Mouse (Mus musculus) retina, postnatal 7 days (tissue): ENCODE measurements at regions not wholly inside any gene's neighbourhood (a gene's known extent, or its start where the extent isn't known, plus 50 kb on each side); places are given as distances from the start of the nearest gene placed in this dataset.

ENCODE experiments used
- DNase-seq: peaks from one replicate; pipeline ENCODE4 v3.0.0-alpha.2; 2012; ENCODE audit warnings: low read depth, low spot score

DNA sequence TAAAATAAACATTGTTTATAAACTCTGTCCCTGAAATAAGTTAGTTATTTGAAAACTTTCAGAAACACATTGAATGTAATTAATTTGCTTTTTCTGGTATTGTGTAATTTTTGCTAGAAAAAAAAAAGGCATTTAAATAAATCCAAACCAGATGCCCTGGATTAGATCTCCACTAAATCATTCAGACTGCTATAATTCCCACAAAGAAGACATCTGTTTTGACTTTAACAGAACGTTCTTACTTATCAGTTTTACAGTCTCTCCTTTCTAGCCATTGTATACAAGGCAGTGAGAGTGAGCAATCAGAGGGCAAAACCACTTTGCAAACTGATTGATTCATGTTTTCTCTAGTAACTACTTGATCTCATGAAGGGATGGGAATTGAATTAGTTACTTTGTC, 478.8 kb downstream of the Slitrk6 start:
- no peak for DNase-seq

DNA sequence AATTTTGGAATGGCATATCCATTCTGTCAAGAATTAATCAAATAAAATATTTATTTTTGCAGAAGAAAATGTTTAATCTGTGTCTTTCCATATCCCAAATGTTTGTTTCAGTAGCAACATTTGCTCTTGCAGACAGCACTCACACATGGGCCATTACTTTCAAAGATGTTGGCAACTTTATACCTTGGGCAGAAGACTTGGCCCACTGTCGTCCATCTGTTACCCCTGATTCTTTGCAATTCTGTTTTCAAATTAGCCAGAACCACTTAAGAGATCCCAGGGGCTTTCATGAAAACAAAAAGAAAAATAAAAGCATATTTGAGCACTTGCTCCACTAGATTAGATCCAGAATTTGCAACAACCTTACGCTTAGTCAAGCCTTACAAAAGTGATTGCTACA, 483.7 kb downstream of the Slitrk6 start:
- DNase-seq: no peak

DNA sequence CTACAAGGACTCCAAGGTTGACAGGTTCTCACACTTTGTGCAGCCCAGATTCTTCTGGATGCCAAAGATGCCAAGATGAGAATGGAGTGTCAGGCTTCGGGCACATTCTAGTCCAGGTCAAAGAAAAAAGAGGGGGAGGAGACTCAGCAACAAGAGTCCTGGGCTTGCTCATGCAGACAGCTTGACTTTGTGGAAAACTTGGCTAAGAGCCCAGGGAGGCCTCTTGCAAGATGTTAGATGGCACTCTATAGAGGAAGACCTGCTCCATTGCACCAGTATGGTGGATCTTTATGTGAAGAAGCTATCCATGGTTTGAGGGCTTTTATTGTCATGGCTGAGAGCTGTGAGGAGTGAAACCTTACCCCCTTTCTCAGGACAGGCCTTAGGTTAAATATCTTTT, 510.5 kb downstream of the Slitrk6 start:
- no peak for DNase-seq

GRCm38 (mm10) chr14:110243549-110243948, 511.4 kb downstream of the Slitrk6 start:
- DNase-seq: no peak

DNA sequence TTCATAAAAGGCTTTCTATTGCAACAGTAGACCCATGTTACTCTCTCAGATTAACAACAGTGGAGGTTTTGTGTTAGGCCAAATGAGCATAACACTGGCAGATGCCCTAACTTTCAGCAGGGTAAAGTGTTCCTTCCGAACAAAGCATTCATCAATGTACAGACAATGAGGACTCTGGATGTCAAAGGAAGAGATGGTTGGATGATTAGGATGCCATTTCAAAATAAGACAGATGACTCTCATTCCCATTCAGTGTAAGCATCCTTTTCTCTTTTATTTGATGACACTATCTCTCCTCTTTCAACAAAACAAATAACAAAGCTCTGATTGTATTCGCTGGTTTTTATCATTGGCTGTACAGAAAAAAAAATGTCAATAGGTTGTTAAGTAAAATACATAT, 516.1 kb downstream of the Slitrk6 start:
- no peak for DNase-seq

DNA sequence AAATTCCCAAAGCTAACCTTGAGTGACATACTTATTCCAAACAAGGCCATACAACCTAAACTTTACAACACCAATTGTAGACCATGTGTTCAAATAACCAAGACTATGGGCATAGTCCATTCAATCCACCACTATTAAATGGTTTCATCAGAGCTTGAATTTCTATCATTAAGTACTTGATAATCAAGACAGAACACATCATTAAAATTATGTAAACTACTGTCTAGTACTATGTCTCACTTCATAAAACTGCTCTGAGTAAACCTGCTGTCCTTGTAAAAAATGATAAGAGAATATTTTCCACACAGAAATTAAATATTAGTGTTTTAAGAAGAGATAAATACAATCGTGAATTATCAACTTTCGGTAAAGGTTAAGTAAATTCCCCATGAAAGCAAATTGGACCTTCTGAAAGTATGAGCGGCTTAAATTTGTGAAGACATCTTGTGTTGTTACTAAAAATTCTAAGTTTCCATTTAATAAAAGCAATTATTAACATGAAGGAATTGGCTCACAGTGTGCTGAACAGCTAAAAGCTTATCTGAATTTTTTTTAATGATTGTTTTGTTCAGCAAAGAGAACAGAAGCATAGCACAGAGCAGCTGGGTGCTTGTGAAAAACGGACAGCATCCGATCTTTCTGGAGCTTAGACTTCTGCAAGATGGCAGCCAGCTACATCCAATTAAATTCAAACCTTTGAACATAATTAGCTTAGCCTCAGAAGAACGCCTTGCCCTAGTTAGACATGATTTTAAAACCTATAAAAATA, 530.1 kb downstream of the Slitrk6 start:
- no peak for DNase-seq

DNA sequence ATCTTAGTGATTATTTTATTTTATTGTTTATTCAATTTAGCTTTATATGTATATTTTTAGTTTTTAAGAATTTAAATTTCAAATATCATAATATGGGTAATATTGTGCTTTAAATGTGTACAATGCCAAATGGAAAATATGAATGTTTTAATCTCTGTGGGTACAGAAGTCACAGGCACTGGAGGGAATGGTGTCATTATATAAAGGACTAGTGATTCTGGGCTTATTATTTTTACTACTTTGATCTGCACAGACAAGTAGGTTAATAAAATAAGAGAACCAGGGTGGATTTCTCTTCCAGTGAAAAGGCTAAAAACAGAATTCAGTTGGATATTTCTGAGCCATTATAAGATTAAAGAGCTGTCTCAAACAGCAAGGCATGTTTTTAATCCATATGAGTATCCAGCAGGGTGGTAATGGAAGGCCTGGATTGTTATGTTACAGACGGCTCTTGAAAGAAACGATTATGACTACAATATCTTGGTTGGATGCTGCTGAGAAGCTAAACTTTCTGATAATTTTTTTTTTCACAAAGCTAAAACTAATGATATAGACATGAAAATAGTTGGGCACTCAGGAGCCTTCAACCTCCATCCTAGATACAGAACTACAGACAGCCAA, 563.9 kb downstream of the Slitrk6 start:
- DNase-seq: no peak

- DNase-seq: no peak
These were observed 564.5 kb downstream of the Slitrk6 start for GRCm38 (mm10) chr14:110190471-110190870.

DNA sequence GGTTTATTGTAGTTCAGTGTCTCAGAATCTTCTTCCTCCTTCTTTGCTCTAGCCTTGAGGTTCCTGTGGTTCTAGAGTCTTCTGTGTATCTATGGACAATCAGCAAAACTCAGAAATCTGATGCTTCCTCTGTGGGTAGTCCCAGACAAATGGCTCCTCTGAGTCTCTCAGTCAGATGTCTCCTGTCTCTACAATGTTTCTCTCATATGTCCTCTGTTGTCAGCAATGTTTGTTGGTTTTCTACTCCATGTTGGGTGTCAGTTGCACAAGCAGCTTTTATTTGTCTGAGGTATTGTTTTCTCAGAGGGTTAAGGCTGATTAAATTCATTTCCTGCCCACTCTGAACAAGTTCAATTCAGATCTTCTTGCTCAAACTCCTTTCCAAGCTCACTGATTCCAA, 575.8 kb downstream of the Slitrk6 start:
- DNase-seq: no peak

GRCm38 (mm10) chr14:110171162-110172117, 583.5 kb downstream of the Slitrk6 start:
- no peak for DNase-seq

DNA sequence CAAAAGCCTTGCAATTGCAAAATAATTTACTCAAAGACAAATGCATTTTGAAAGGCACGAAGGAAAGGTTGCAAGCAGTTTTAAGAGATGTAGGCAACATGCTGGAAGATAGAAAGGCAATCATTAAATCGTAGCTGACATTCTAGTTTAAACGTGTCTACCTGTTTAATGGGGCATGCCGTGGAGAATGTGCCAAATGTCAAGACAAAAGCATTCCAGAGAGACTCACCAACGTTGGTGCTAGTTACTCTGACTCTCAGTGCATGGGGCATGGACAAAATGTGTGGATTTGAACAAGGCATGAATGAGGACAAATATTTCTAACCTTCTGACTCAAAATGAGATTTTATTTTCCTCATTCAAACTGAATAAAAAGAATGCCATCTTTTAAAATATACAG, 586.3 kb downstream of the Slitrk6 start:
- DNase-seq: no peak

DNA sequence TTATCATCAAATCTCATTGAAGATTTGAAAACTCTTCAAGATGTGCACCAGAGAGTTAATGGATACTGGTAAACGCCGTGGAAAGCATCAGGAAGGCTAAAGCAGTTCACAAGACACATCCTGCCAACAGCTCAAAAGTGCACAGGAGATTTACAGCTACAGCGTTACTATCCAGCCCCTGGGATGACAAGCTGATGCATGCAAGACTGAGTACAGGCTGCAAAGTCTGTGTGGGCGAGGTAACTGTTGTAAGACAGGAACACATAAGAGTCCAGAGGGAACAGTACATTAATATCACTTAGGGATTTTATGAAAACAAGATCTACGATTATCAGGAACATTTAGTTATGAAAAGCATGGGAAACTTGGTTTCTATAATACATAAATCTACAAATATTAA, 626.7 kb downstream of the Slitrk6 start:
- DNase-seq: no peak

DNA sequence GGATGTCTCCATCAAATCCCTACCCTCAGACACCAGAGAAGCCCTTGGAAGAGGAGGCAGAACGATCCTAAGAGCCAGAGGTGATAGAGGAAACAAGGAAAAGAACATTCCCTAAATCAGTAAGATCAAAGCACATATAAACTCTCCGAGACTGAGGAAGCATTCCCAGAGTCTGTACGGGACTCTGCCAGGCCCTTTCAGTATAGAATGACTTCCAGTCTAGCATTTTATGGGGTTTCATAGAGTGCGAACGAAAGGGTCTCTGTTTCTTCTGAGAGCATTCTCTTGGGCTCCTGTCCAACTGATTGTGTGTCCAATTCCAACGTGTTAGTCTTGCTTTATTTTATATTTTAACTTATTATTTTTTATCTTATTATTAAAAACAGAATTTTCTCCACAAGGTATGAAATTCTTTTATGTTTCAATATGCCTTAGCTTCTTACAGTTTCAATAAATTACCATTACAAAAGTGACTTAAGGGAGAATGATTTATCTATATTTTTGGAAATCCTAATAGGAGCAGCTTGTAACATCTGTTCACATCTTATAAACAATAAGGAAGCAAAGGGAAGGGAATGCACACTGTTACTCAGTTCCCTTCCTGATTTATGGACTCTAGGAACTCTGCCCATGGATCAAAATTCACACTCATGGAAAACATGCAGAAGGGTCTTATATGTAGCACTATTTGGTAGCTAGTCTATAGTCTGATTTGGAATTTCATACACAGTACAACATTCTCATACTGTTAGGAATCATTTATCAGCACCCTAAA, 628.8 kb downstream of the Slitrk6 start:
- DNase-seq: no peak

- no peak for DNase-seq
These were observed 632.2 kb downstream of the Slitrk6 start for GRCm38 (mm10) chr14:110122710-110123109.

DNA sequence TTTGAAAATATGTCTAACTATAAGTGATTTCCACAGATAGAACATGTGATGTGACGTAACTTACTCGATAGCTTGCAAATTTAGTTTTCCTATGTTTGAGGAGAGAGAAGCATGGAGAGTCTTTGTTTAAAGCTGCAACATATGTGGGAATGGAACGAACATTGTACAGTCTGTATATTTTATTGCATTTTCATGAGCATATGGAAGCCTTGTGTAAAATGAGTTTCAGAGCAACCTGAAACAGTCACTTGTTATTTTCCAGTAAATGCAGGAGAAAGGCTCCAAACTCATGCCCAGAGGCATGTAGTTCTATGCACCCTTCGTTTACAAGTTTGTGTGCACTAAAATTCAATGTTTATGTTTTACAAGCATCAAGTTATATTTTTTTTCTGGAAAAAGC, 639.4 kb downstream of the Slitrk6 start:
- DNase-seq: no peak

- no peak for DNase-seq
These were observed 654.1 kb downstream of the Slitrk6 start for GRCm38 (mm10) chr14:110100852-110101251.

GRCm38 (mm10) chr14:110078351-110078750, 676.6 kb downstream of the Slitrk6 start:
- DNase-seq: no peak

DNA sequence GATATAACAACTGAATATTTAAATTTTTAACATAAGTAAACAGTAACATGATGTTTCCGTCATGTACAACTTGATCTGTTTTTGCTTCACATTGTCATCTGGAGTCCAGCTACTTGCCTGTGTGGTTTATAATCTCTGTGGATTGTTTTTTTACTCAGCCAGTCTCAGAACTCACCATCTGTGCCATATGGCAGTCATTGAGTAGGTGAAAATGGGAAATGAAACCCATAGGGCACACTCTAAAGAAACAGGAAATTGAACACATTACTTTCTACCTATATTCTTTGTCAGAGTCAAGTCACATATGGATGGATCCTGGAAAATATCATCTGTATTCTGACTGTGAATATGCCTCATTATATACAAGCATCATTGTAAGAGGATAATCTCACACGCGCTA, 707.2 kb downstream of the Slitrk6 start:
- no peak for DNase-seq

- DNase-seq: no peak
These were observed 711.7 kb downstream of the Slitrk6 start for GRCm38 (mm10) chr14:110043211-110043610.

DNA sequence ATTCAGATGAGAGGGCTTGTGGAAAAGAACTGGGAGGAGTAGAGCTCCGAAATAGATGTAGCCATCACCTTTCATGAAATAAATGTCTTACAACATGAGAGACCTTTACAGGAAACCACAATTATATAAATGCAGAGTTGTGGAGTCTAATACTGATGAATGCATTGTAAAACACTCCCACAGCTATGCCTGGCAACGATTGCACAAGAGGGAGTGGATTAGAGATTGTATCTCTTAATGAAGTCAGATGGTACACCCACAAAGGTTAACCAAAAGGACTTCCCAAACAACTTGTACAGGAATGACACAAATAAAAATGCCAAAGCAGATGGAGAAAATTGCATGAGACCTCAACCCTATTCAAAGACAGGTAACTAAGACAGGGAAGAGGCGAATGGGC, 733.1 kb downstream of the Slitrk6 start:
- DNase-seq: no peak

DNA sequence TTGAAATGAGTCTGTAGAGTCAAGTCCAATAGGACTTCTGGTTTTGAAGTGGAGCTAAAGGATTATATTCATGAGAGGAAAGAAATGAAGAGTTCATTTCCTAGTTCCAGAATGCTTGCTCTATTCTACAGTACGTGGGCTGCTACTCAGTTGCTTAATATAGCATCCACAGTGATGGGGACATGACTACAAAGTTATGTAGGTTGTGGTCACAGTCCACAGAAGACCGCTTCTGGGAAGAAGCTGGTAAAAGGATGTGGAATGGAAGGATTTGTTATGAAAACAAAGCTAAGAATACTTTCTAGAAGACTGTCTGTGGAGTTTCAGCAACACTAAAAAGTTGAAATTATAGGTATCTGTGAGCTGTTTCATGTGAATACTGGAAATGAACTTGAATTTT, 739.8 kb downstream of the Slitrk6 start:
- DNase-seq: no peak

- DNase-seq: no peak
These were observed 741.7 kb downstream of the Slitrk6 start for GRCm38 (mm10) chr14:110013229-110013628.
